Mouse (Mus musculus): ENCODE measurements around the gene Grin3a.
"Not testable (repeated sequence)": the region's sequence is repeated elsewhere in the genome, so short reads cannot be mapped to it uniquely, and the experiment has no call there.

The Grin3a gene

DNA sequence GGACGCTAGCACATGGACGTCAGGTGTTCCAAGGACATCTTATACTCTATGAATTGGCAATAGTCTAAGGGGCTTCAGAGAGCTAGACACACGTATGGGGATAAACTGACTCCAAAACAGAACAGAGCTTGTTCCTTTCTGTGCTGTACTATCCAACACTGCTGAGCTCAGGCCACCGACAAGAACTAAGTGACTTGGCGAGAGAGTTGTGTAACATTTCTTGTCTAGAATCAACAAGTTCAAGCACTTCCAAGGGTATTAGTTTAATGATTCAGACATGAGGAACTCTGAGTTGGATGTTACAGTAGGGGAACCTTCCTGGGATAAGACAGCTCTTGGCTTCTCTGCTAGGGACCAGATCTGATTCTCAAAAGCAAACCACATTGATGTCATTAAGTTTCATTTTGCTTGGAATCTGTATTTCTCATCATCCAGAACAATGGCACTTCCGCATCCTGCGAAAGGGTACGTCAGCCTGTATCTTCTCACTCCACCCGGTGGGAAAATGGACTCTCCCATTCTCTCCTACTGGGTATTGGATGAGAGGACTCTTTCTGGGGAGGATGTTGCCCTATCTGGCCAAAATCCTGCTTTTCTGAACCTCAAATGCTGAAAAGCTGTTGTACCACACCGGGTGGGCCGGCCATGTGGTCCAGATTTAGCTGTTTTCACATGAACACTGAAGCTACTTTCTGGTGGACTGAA is 165.2 kb downstream of the Grin3a start:
- in situ Hi-C loops (cut with MboI): no loop called here

DNA sequence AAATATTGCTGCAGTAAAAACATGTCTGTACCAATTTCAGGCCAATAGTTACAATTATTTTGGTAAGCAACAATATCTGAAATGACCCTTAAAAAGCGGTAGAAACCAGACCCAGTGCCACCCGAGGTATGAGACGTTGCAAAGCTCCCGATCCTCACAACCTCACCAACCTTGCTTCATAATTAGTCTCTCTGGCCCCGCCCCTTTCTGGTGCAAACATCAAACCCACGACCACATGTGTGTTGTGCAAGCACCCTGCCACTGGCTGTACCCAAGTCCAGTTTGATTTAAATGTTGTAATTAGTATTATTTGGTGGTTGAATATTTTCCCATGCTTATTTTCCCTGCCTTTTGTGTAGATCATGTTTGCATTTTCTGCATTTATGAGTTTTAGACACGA is 168.8 kb downstream of the Grin3a start:
- in situ Hi-C loops (cut with MboI): no loop called here

DNA sequence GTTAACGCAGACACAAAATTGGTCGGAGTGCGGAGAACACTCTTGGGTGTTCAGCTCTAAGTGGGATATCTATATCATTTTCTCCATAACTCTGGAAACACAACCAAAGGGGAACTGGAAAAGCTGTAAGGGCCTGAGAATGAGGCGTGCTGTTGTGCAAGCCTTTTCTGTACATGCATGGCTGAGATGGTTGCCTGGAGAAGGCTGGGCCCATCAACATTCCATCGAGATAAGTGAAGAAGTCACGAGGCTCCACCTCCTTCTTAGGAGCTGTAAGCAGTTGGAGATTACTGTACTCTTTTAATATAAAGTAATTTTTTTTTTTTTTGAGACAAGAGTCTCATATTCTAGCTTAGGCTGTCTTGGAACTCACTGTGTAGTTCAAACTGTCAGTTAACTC is 169.5 kb downstream of the Grin3a start:
- in situ Hi-C loops (cut with MboI): no loop called here

- in situ Hi-C loops (cut with MboI): no loop called here
Observed at GRCm38 (mm10) chr4:49664850-49665249, 180.7 kb downstream of the Grin3a start.

GRCm38 (mm10) chr4:49662231-49662630 is 183.3 kb downstream of the Grin3a start:
- in situ Hi-C loops (cut with MboI): no loop called here

DNA sequence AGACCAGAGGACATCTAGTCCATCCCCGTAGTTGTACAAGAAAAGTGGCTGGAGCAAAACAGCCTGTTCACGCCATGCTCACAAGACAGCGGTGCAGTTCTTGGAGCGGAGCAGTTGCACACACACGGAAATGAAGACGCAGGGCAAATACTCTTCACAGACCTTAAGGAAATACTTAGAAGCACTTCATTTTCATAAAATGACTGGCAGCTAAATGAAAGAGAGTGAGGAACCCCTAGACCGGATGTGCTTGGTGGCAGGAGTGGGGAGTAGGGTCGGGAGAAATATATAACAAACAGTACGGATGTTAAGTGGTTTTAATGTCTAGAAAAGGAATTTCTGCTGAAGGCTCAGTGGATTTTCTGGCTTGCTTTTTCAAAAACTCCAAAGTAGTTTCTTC is 183.9 kb downstream of the Grin3a start:
- in situ Hi-C loops (cut with MboI): no loop called here

DNA sequence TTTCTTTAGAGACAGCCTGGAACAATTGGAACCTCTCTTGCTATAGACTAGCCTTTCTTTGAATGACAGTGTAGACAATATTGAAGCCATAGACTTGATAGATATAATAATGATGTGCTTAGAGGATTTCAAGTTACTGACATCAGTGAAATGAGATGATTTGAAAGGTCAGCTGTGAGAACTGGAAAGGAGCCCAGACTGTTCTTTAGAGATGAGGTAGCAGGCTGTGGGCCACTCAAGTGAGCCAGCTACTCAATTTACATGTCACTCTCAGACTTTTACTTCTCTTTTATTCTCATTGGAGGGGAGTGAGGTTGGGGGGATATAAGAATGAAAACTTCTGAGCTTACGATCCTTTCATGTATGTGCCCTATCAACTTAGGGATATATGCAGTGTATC is 186.1 kb downstream of the Grin3a start:
- in situ Hi-C loops (cut with MboI): no loop called here

DNA sequence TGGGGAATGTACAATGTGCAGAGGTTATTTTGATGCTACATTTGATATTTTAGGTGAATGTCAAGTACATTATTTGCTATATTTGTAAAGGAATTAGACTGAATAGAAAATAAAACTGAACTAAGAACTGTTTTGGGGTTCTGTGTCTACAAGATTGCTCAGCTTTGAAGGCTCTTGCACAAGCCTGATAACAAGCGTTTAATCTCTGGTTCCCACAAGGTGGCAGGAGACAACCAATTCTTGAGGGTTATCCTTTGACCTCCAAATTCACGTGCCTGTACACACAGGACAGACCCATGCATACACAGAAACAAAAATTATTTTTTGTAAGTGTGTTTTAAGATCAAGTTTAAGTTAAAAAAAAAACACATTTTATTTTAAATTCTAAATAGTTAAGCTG is 205.6 kb downstream of the Grin3a start:
- in situ Hi-C loops (cut with MboI): loop anchor here (10.0 kb wide), 1 partner anchor 115 kb away; the partner anchor contains the start of genes Mrpl50 and Zfp189

- in situ Hi-C loops (cut with MboI): loop anchor here (10.0 kb wide), 1 partner anchor 113 kb away; the partner anchor contains the start of genes Mrpl50 and Zfp189
Observed at GRCm38 (mm10) chr4:49637821-49638220, 207.7 kb downstream of the Grin3a start.

GRCm38 (mm10) chr4:49632139-49632481 is 213.4 kb downstream of the Grin3a start:
- in situ Hi-C loops (cut with MboI): loop anchor here (10.0 kb wide), 1 partner anchor 107 kb away; the partner anchor contains the start of genes Mrpl50 and Zfp189

GRCm38 (mm10) chr4:49631319-49632138 is 214.0 kb downstream of the Grin3a start, which contains the start of gene Rnf20:
TSS of gene Rnf20 (plus strand) at chr4:49632006.
- in situ Hi-C loops (cut with MboI): loop anchor here (10.0 kb wide), 1 partner anchor 107 kb away; the partner anchor contains the start of genes Mrpl50 and Zfp189

DNA sequence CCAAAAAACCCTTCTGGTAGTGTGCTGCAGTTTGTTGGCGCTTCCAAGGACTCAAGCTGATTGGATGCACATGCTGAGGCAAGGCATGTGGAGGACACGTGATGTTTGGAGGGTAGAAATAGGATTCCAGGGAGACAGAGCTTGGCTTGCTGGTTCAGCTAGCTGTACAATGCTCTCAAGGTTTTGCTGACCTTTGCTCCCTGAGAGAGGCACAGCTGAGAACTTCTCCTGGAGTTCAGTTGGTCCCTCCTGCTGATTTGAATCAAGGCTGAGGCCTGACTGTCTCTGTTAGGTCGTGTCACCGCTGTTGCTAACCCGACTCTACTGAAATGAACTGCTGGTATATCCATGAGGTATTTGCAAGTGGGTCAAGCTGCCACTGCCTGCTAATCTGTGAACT is 216.6 kb downstream of the Grin3a start:
- in situ Hi-C loops (cut with MboI): no loop called here

GRCm38 (mm10) chr4:49626973-49627372 is 218.6 kb downstream of the Grin3a start:
- in situ Hi-C loops (cut with MboI): no loop called here

DNA sequence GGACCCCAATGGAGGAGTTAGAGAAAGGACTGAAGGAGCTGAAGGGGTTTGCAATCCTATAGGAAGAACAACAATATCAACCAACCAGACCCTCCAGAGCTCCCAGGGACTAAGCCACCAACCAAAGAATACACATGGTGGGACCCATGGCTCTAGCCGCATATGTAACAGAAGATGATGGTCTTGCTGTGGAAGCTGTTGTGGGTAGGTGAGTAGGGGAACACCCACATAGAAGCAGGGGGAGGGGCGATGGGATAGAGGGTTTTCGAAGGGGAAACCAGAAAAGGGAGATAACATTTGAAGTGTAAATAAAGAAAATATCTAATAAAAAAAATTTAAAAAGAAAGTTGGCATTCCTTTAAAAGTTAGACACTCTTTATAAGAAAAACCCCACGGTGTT is 220.6 kb downstream of the Grin3a start:
- in situ Hi-C loops (cut with MboI): not testable (repeated sequence)

GRCm38 (mm10) chr4:49623916-49624315 is 221.6 kb downstream of the Grin3a start:
- in situ Hi-C loops (cut with MboI): no loop called here

DNA sequence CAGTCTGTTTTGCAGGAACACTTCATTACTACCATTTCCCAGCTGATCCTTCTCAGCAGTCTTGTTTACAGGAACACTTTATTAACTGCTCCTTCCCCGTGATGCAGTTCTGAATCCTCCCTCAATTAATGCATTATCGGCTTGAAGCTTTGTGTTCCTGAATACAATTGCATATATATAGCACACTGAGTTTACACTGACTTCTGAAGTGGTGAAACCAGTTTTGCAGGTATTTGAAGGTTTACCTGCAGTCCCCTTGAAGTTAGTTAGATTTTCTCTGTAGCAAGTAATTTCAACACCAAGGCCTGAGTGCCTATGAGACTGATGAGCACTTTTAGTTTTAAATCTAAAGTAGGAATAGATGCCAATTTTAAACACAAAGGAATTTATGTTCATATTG is 223.3 kb downstream of the Grin3a start:
- in situ Hi-C loops (cut with MboI): no loop called here

DNA sequence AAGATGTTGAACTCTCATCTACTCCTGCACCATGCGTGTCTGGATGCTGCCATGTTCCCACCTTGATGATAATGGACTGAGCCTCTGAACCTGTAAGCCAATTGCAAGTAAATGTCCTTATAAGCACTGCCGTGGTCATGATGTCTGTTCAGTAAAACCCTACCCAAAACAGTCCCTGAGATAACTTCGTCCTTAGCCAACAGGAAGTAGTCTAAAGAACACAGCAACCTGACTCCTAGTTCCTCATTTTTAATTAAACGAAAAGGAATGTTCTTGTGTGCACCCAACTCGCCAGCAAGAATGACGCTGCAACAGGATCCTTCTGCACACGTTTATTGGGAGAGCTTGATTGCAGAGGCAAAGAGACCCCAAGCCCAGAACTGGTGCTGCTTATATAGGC is 225.7 kb downstream of the Grin3a start:
- in situ Hi-C loops (cut with MboI): not testable (repeated sequence)

- in situ Hi-C loops (cut with MboI): no loop called here
Observed at GRCm38 (mm10) chr4:49616924-49617323, 228.6 kb downstream of the Grin3a start.
